In the genomic region with DNA sequence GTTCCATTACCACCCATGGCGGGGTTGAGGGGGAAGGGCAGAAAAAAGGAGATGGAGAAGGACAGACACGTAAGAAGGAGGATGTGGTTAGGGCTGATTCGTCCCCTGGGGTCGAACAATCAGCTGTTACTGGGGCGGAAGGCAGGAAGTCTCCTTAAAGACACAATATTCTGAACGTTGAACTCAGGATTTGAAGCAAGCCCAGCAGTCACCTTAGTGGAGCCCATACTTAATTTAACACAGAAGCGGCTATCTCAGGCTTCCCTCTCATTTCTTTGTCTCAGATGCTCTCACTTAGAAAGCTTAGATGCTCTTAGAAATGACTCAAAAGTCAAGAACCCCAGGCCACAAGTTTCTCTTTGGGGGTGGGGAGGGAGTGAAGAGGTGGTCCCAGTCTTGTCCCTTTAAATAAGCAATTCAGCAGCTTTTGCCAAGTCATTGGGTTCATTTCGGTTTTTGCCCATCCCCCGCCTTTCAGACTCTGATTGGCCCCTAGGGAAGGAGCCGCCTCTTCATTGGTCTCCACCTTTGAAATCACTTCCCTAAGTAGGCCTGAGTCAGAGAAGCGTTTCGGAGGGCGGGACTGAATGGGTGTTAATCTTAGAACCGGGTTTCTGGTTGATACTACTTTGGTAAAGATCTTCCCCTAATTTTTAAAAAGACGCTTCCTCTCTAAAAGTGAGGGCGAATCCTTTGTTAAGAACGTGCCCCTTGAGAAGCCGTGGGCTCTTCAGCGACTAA, we compare ENCODE assay signal across 8 mouse cellular contexts. TPM values are rescaled to one million over a fixed set of nuclear protein-coding genes. Genes with fewer than 3 reads are reported as not detected.
DNase-seq lines count a peak whose midpoint lies in the region; ATAC-seq and TF ChIP-seq lines count a peak whose summit lies in the region.

No protein-coding gene starts in this region.

- peak overlapping the region; percentile 84 for H3K4me2 ChIP-seq in heart, embryonic 14.5 days (ENCODE audit: low read length)
- peak overlapping the region; percentile 94 for H3K4me2 ChIP-seq in liver, embryonic 11.5 days
- H3K4me2 ChIP-seq in myocyte (ENCODE audit: low read depth): peak overlapping the region; percentile 98

- H3K36me3 ChIP-seq in heart, embryonic 14.5 days (ENCODE audit: control insufficient read depth, insufficient read depth, low read length): peaks cover 19% of the 10 kb centered on the region
- H3K36me3 ChIP-seq in liver, embryonic 11.5 days (ENCODE audit: control insufficient read depth, insufficient read depth, low read length): peaks cover 7% of the 10 kb centered on the region
- peaks cover 18% of the 10 kb centered on the region for H3K36me3 ChIP-seq in myocyte (ENCODE audit: control insufficient read depth, insufficient read depth)

- H3K9me3 ChIP-seq in heart, embryonic 14.5 days (ENCODE audit: control insufficient read depth, low read length): no peaks in the 10 kb centered on the region
- H3K9me3 ChIP-seq in liver, embryonic 11.5 days (ENCODE audit: control insufficient read depth, low read length): no peaks in the 10 kb centered on the region

- no peak overlapping the region for H3ac ChIP-seq in myocyte (ENCODE audit: control insufficient read depth, insufficient read length)

- H3K27me3 ChIP-seq in heart, embryonic 14.5 days (ENCODE audit: control insufficient read depth, insufficient read depth, low read length): no peaks in the 10 kb centered on the region
- no peaks in the 10 kb centered on the region for H3K27me3 ChIP-seq in liver, embryonic 11.5 days (replicated peaks; ENCODE audit: control insufficient read depth, insufficient read depth, low read length)
- H3K27me3 ChIP-seq in myocyte (ENCODE audit: control insufficient read depth, insufficient read depth, insufficient read length): no peaks in the 10 kb centered on the region

- peaks cover 34% of the 10 kb centered on the region for H3K79me2 ChIP-seq in myocyte (ENCODE audit: control insufficient read depth, insufficient read depth)

- peak overlapping the region; percentile 75 for H3K9ac ChIP-seq in heart, embryonic 14.5 days (ENCODE audit: low read length)
- peak overlapping the region; percentile 65 for H3K9ac ChIP-seq in liver, embryonic 11.5 days (ENCODE audit: low read depth, low read length)

- peaks cover 15% of the 10 kb centered on the region for H3K4me1 ChIP-seq in brown adipose tissue, adult 24 weeks (ENCODE audit: control insufficient read depth, insufficient read depth, insufficient read length, low read length)
- H3K4me1 ChIP-seq in heart, embryonic 14.5 days (ENCODE audit: control insufficient read depth in 2 of 2, insufficient read depth in 2 of 2, low read length in 2 of 2): peaks cover 17 to 32% of the 10 kb centered on the region in 2 experiments
- peaks cover 45% of the 10 kb centered on the region for H3K4me1 ChIP-seq in liver, embryonic 11.5 days (replicated peaks; ENCODE audit: control insufficient read depth, insufficient read depth, low read length)

- DNase-seq in kidney, postnatal 10 days: peak; percentile 94
- peak; percentile 85 for DNase-seq in liver, embryonic 11.5 days (ENCODE audit: low spot score)
- DNase-seq in spleen, postnatal 4 days (ENCODE audit: low spot score in 2 of 2): peak; percentile 89 to 90

- peak; percentile 3 for TF ChIP-seq POLR2A in myocyte (IDR thresholded peaks at IDR 0.05; ENCODE audit: insufficient read length, low read depth)

- H3K27ac ChIP-seq in brown adipose tissue, adult 24 weeks (replicated peaks; ENCODE audit: low read depth, low read length): peak overlapping the region; percentile 99
- peak overlapping the region; percentile 96 to 98 for H3K27ac ChIP-seq in heart, embryonic 14.5 days (replicated peaks in 1 of 2; ENCODE audit: control insufficient read depth in 1 of 2, insufficient read depth in 1 of 2, low read depth in 2 of 2, low read length in 2 of 2)
- H3K27ac ChIP-seq in liver, embryonic 11.5 days (ENCODE audit: low read depth, low read length): peak overlapping the region; percentile 96

- peak; percentile 46 for ATAC-seq in CD4-positive, CD25-positive, alpha-beta regulatory T cell, adult 4 months
- ATAC-seq in erythroid progenitor cell, adult 5-6 weeks (replicated peaks; ENCODE audit: low FRiP score, poor library complexity, severe bottlenecking): peak; percentile 60
- ATAC-seq in heart, embryonic 14.5 days (ENCODE audit: insufficient number of reproducible peaks, insufficient read depth, low FRiP score, low read depth): no peak
- peak; percentile 53 for ATAC-seq in liver, embryonic 11.5 days (replicated peaks; ENCODE audit: low FRiP score)

- 4% methylated on average over 19 of the region's 19 CpGs for WGBS in heart, embryonic 14.5 days
- under 1% methylated on average over 19 of the region's 19 CpGs for whole genome bisulfite sequencing in liver, embryonic 11.5 days

- H3K4me3 ChIP-seq in brown adipose tissue, adult 24 weeks (ENCODE audit: insufficient read depth, low read depth, low read length): peak overlapping the region; percentile 56
- H3K4me3 ChIP-seq in heart, embryonic 14.5 days (ENCODE audit: control insufficient read depth in 1 of 2, insufficient read depth in 1 of 2, low read depth in 1 of 2, low read length in 2 of 2): peak overlapping the region; percentile 47 to 52
- H3K4me3 ChIP-seq in liver, embryonic 11.5 days (ENCODE audit: low read depth, low read length): peak overlapping the region; percentile 83
- H3K4me3 ChIP-seq in myocyte: peak overlapping the region; percentile 98

TF ChIP-seq in myocyte, 11 proteins besides CTCF, POLR2A, EP300 and RAD21 (continues in another document):
- TF ChIP-seq MAX (IDR thresholded peaks at IDR 0.05; ENCODE audit: low read depth) (no peak), MYOG (IDR thresholded peaks at IDR 0.05; ENCODE audit: control insufficient read depth in 1 of 3, insufficient read depth in 1 of 3, insufficient read length in 2 of 3, low read depth in 2 of 3) (peak in 2 of 3 experiments; percentile 53 to 57), REST (IDR thresholded peaks at IDR 0.05; ENCODE audit: insufficient read depth, insufficient read length) (no peak), POLR2AphosphoS2 (IDR thresholded peaks at IDR 0.05; ENCODE audit: insufficient read length, low read depth) (peak; percentile 39), USF1 (IDR thresholded peaks at IDR 0.05; ENCODE audit: low read depth) (no peak), E2F4 (IDR thresholded peaks at IDR 0.05; ENCODE audit: insufficient read depth) (no peak)

RNA-seq across cellular contexts. Expression of a gene that starts 1.2 kb away (rescaled TPM):
- polyA plus RNA-seq in CD4-positive, CD25-positive, alpha-beta regulatory T cell, adult 4 months (2017; shearing (Covaris generic)): 1 to 10 TPM; 8.8 to 9.0 TPM
- 13.5 and 20.2 TPM in 2 replicates for polyA plus RNA-seq in brown adipose tissue, adult 24 weeks (2012; ENCODE audit: insufficient read depth, insufficient read length, missing spikeins)
- total RNA-seq in erythroid progenitor cell, adult 5-6 weeks (2015; ENCODE audit: low replicate concordance): 1.8 and 6.7 TPM in 2 replicates
- 1.0 and 17.8 TPM in 2 replicates for total RNA-seq in erythroid progenitor cell, adult 5-6 weeks (2017; ENCODE audit: low replicate concordance)
- 10.3 and 13.4 TPM in 2 replicates for polyA plus RNA-seq in heart, embryonic 14.5 days (2014; fragmentation: Nextera tagmentation; extraction: Ambion mirVana)
- polyA plus RNA-seq in liver, embryonic 11.5 days (2014; fragmentation: Nextera tagmentation; extraction: Ambion mirVana): 29.8 and 33.0 TPM in 2 replicates
- polyA plus RNA-seq in myocyte (2012; fragmentation: generic; extraction: Trizol): 2.9 TPM

RNA-seq across cellular contexts. Expression of a gene that starts 5.8 kb away (rescaled TPM):
- polyA plus RNA-seq in CD4-positive, CD25-positive, alpha-beta regulatory T cell, adult 4 months (2017; shearing (Covaris generic)): 1 to 10 TPM; 6.3 to 9.9 TPM
- polyA plus RNA-seq in brown adipose tissue, adult 24 weeks (2012; ENCODE audit: insufficient read depth, insufficient read length, missing spikeins): 5.5 and 7.2 TPM in 2 replicates
- 39.0 and 53.3 TPM in 2 replicates for total RNA-seq in erythroid progenitor cell, adult 5-6 weeks (2015; ENCODE audit: low replicate concordance)
- total RNA-seq in erythroid progenitor cell, adult 5-6 weeks (2017; ENCODE audit: low replicate concordance): 45.6 and 48.8 TPM in 2 replicates
- 3.1 and 3.7 TPM in 2 replicates for polyA plus RNA-seq in heart, embryonic 14.5 days (2014; fragmentation: Nextera tagmentation; extraction: Ambion mirVana)
- 21.8 and 21.9 TPM in 2 replicates for polyA plus RNA-seq in liver, embryonic 11.5 days (2014; fragmentation: Nextera tagmentation; extraction: Ambion mirVana)
- polyA plus RNA-seq in myocyte (2012; fragmentation: generic; extraction: Trizol): 17.3 TPM

RNA-seq across cellular contexts. Expression of a gene that starts 20.9 kb away (rescaled TPM):
- under 1 TPM in 1 of 2 experiments, not detected in 1; 0.32 TPM for polyA plus RNA-seq in CD4-positive, CD25-positive, alpha-beta regulatory T cell, adult 4 months (2017; shearing (Covaris generic))
- 0.48 TPM in 1 of 2 replicates, not detected in the other for polyA plus RNA-seq in brown adipose tissue, adult 24 weeks (2012; ENCODE audit: insufficient read depth, insufficient read length, missing spikeins)
- 2.2 TPM in 1 of 2 replicates, not detected in the other for total RNA-seq in erythroid progenitor cell, adult 5-6 weeks (2015; ENCODE audit: low replicate concordance)
- 0.98 and 1.5 TPM in 2 replicates for total RNA-seq in erythroid progenitor cell, adult 5-6 weeks (2017; ENCODE audit: low replicate concordance)
- polyA plus RNA-seq in heart, embryonic 14.5 days (2014; fragmentation: Nextera tagmentation; extraction: Ambion mirVana): not detected in 2 replicates
- polyA plus RNA-seq in liver, embryonic 11.5 days (2014; fragmentation: Nextera tagmentation; extraction: Ambion mirVana): 321 and 377 TPM in 2 replicates
- polyA plus RNA-seq in myocyte (2012; fragmentation: generic; extraction: Trizol): 0.06 TPM

RNA-seq across cellular contexts. Expression of a gene that starts 26.3 kb away (rescaled TPM):
- polyA plus RNA-seq in CD4-positive, CD25-positive, alpha-beta regulatory T cell, adult 4 months (2017; shearing (Covaris generic)): 10 to 100 TPM; 37.0 to 42.3 TPM
- polyA plus RNA-seq in brown adipose tissue, adult 24 weeks (2012; ENCODE audit: insufficient read depth, insufficient read length, missing spikeins): 57.2 and 61.0 TPM in 2 replicates
- total RNA-seq in erythroid progenitor cell, adult 5-6 weeks (2015; ENCODE audit: low replicate concordance): 69.6 and 70.0 TPM in 2 replicates
- total RNA-seq in erythroid progenitor cell, adult 5-6 weeks (2017; ENCODE audit: low replicate concordance): 53.6 and 56.5 TPM in 2 replicates
- 46.8 and 48.2 TPM in 2 replicates for polyA plus RNA-seq in heart, embryonic 14.5 days (2014; fragmentation: Nextera tagmentation; extraction: Ambion mirVana)
- 105 and 119 TPM in 2 replicates for polyA plus RNA-seq in liver, embryonic 11.5 days (2014; fragmentation: Nextera tagmentation; extraction: Ambion mirVana)
- 93.0 TPM for polyA plus RNA-seq in myocyte (2012; fragmentation: generic; extraction: Trizol)

RNA-seq across cellular contexts. Expression of a gene that starts 37.8 kb away (rescaled TPM):
- 1 to 10 TPM; 3.4 to 6.9 TPM for polyA plus RNA-seq in CD4-positive, CD25-positive, alpha-beta regulatory T cell, adult 4 months (2017; shearing (Covaris generic))
- polyA plus RNA-seq in brown adipose tissue, adult 24 weeks (2012; ENCODE audit: insufficient read depth, insufficient read length, missing spikeins): 78.8 and 102 TPM in 2 replicates
- total RNA-seq in erythroid progenitor cell, adult 5-6 weeks (2015; ENCODE audit: low replicate concordance): 2.9 and 26.0 TPM in 2 replicates
- 2.2 TPM in 1 of 2 replicates, not detected in the other for total RNA-seq in erythroid progenitor cell, adult 5-6 weeks (2017; ENCODE audit: low replicate concordance)
- 27.8 and 32.4 TPM in 2 replicates for polyA plus RNA-seq in heart, embryonic 14.5 days (2014; fragmentation: Nextera tagmentation; extraction: Ambion mirVana)
- 217 and 224 TPM in 2 replicates for polyA plus RNA-seq in liver, embryonic 11.5 days (2014; fragmentation: Nextera tagmentation; extraction: Ambion mirVana)
- polyA plus RNA-seq in myocyte (2012; fragmentation: generic; extraction: Trizol): 911 TPM

Comparison
In these comparisons a context has a peak if more than half of its experiments do, and no peak if none do; other contexts are left out.
1. RNA of a gene that starts 20.9 kb away (polyA plus RNA-seq): 321 to 377 TPM in liver, embryonic 11.5 days; 0.48 TPM in brown adipose tissue, adult 24 weeks, 0.32 TPM in CD4-positive, CD25-positive, alpha-beta regulatory T cell, adult 4 months, 0.06 TPM in myocyte (single experiment) and not detected in heart, embryonic 14.5 days; every median in the first group is over 100 times any median in the second.
2. Peak in every context shown above with its lines, with median percentiles within 50 percentile points of each other: H3K27ac ChIP-seq, H3K4me3 ChIP-seq, H3K4me2 ChIP-seq and DNase-seq.